Mouse (Mus musculus) embryonic facial prominence, embryonic 15.5 days (tissue): ENCODE data around the gene Hist1h2bl. TPM values are rescaled to one million over a fixed set of nuclear protein-coding genes. Genes with fewer than 3 reads are reported as not detected.
A peak's percentile ranks its signal among the peaks of the same experiment; 100 is the strongest.
"Not testable (repeated sequence)": the region's sequence is repeated elsewhere in the genome, so short reads cannot be mapped to it uniquely, and the experiment has no call there.

Experiments
- ATAC-seq: fragments of 200-750 bp; cut with Nextera tagmentation; 2 replicates; pipeline ENCODE4 v1.8.0; 2017; ENCODE audit warnings: low read depth, moderate TSS enrichment; ENCODE audit not compliant: insufficient number of reproducible peaks, low FRiP score, low TSS enrichment
- H3K27ac ChIP-seq: fragments of 300-500 bp; sonication (generic); replicated peaks from 2 replicates; pipeline ENCODE4 v1.5.1; 2015; ENCODE audit warnings: mild to moderate bottlenecking, inconsistent platforms
- H3K27me3 ChIP-seq: fragments of 300-500 bp; sonication (generic); 2 replicates; pipeline ENCODE4 v1.6.1; 2015; ENCODE audit warnings: inconsistent platforms
- H3K36me3 ChIP-seq: fragments of 300-500 bp; sonication (generic); 2 replicates; pipeline ENCODE4 v1.6.1; 2015; ENCODE audit warnings: mild to moderate bottlenecking, inconsistent platforms
- H3K4me1 ChIP-seq: fragments of 300-500 bp; sonication (generic); 2 replicates; pipeline ENCODE4 v1.6.1; 2015; ENCODE audit warnings: inconsistent platforms
- H3K4me2 ChIP-seq: fragments of 300-500 bp; sonication (generic); replicated peaks from 2 replicates; pipeline ENCODE4 v1.6.1; 2015; ENCODE audit warnings: mild to moderate bottlenecking, inconsistent platforms
- H3K4me3 ChIP-seq: fragments of 300-500 bp; sonication (generic); replicated peaks from 2 replicates; pipeline ENCODE4 v1.5.1; 2015; ENCODE audit warnings: mild to moderate bottlenecking, inconsistent platforms
- H3K9ac ChIP-seq: fragments of 300-500 bp; sonication (generic); 2 replicates; pipeline ENCODE4 v1.6.1; 2015; ENCODE audit warnings: inconsistent platforms
- H3K9me3 ChIP-seq: fragments of 300-500 bp; sonication (generic); replicated peaks from 2 replicates; pipeline ENCODE4 v1.6.1; 2016; ENCODE audit warnings: inconsistent platforms
- WGBS: fragments of 180-500 bp; shearing (Covaris S2); methylation state at CpG from one replicate; pipeline ENCODE4 v1.1.7; 2015; 5-methylcytosine and 5-hydroxymethylcytosine counted together
- polyA plus RNA-seq: library from polyadenylated mRNA; unstranded; fragments of >200 nt; fragmentation: Nextera tagmentation; extraction: Ambion mirVana; gene quantifications from 2 replicates; pipeline ENCODE4 v1.2.1, GENCODE M21; 2015

Hist1h2bl gene
- polyA plus RNA-seq, 1 experiment from 2014 or later = 2.0 TPM

- ATAC-seq = peak; percentile 96
- H3K9ac ChIP-seq = peak within 1 kb of the TSS; percentile 37
- peak within 1 kb of the TSS; percentile 43 for H3K4me3 ChIP-seq
- peak within 1 kb of the TSS; percentile 64 for H3K4me2 ChIP-seq
- WGBS = under 1% methylated on average over 37 of the region's 37 CpGs
- H3K27ac ChIP-seq = peak within 1 kb of the TSS; percentile 88
- H3K36me3 ChIP-seq, H3K9me3 ChIP-seq, H3K27me3 ChIP-seq: not testable (repeated sequence)
- H3K4me1 ChIP-seq = peaks cover 24% of the 10 kb centered on the region
Measured at GRCm38 (mm10) chr13:21721757-21722372, 5.9 kb upstream of the Hist1h2bl start, which contains the start of gene Hist1h2bm. Hist1h2bm (plus strand) TSS chr13:21722044.

GRCm38 (mm10) chr13:21721107-21721756 lies 5.3 kb upstream of the Hist1h2bl start:
- H3K4me3 ChIP-seq = peak overlapping the region; percentile 43
- H3K9ac ChIP-seq = peak overlapping the region; percentile 23; the same call in 1 of the 2 replicates
- not testable (repeated sequence) for ATAC-seq, H3K36me3 ChIP-seq, H3K9me3 ChIP-seq, H3K27me3 ChIP-seq
- peak overlapping the region; percentile 64 for H3K4me2 ChIP-seq
- peak overlapping the region; percentile 88 for H3K27ac ChIP-seq
- 2% methylated on average over 21 of the region's 44 CpGs for WGBS
- peaks cover 27% of the 10 kb centered on the region for H3K4me1 ChIP-seq

GRCm38 (mm10) chr13:21718381-21719080 lies 2.6 kb upstream of the Hist1h2bl start:
- peaks cover 36% of the 10 kb centered on the region for H3K4me1 ChIP-seq
- peak overlapping the region; percentile 44 for H3K4me3 ChIP-seq
- H3K9ac ChIP-seq = peak overlapping the region; percentile 31
- no peaks in the 10 kb centered on the region for H3K36me3 ChIP-seq
- H3K9me3 ChIP-seq = no peaks in the 10 kb centered on the region
- no peaks in the 10 kb centered on the region for H3K27me3 ChIP-seq
- H3K27ac ChIP-seq = peak overlapping the region; percentile 81
- no peak for ATAC-seq
- H3K4me2 ChIP-seq = peak overlapping the region; percentile 55
- 43% methylated on average over 4 of the region's 4 CpGs for WGBS

GRCm38 (mm10) chr13:21717397-21718357 lies 1.7 kb upstream of the Hist1h2bl start, which contains the start of gene Hist1h3h:
Hist1h3h (plus strand) TSS chr13:21717659.
- not testable (repeated sequence) for H3K36me3 ChIP-seq, H3K27me3 ChIP-seq, H3K9me3 ChIP-seq
- peak within 1 kb of the TSS; percentile 92 for H3K27ac ChIP-seq
- H3K4me2 ChIP-seq = peak within 1 kb of the TSS; percentile 69
- H3K9ac ChIP-seq = peak within 1 kb of the TSS; percentile 39
- WGBS = under 1% methylated on average over 28 of the region's 56 CpGs
- H3K4me1 ChIP-seq = peaks cover 35% of the 10 kb centered on the region
- peak within 1 kb of the TSS; percentile 44 for H3K4me3 ChIP-seq
- ATAC-seq = peak; percentile 65; the same call in 1 of the 2 replicates

GRCm38 (mm10) chr13:21716540-21717391 lies 823 bp upstream of the Hist1h2bl start:
- Histone ChIP-seq H3K4me1 (peaks cover 32% of the 10 kb centered on the region), H3K27ac (peak overlapping the region; percentile 92), H3K4me3 (peak overlapping the region; percentile 44), H3K4me2 (peak overlapping the region; percentile 69), H3K9ac (peak overlapping the region; percentile 39; the same call in 1 of the 2 replicates)
- not testable (repeated sequence) for H3K27me3 ChIP-seq, H3K36me3 ChIP-seq, H3K9me3 ChIP-seq
- peak; percentile 5; the same call in 1 of the 2 replicates for ATAC-seq
- WGBS = 0% methylated on average over 12 of the region's 38 CpGs

- no peak for ATAC-seq
- WGBS = under 1% methylated on average over 21 of the region's 22 CpGs
- H3K4me3 ChIP-seq = peak overlapping the region; percentile 44
- peak overlapping the region; percentile 35; the same call in 1 of the 2 replicates for H3K9ac ChIP-seq
- H3K36me3 ChIP-seq = no peaks in the 10 kb centered on the region
- H3K4me2 ChIP-seq = peak overlapping the region; percentile 77
- peaks cover 34% of the 10 kb centered on the region for H3K4me1 ChIP-seq
- no peaks in the 10 kb centered on the region for H3K9me3 ChIP-seq
- H3K27ac ChIP-seq = peak overlapping the region; percentile 91
- no peaks in the 10 kb centered on the region for H3K27me3 ChIP-seq
Measured at GRCm38 (mm10) chr13:21715131-21715863, 646 bp downstream of the Hist1h2bl start.

GRCm38 (mm10) chr13:21714725-21715124 lies 1.2 kb downstream of the Hist1h2bl start:
- Histone ChIP-seq H3K27ac (peak overlapping the region; percentile 91), H3K27me3 (no peaks in the 10 kb centered on the region), H3K9me3 (no peaks in the 10 kb centered on the region), H3K36me3 (no peaks in the 10 kb centered on the region), H3K4me1 (peaks cover 34% of the 10 kb centered on the region), H3K4me2 (peak overlapping the region; percentile 77), H3K9ac (0 out of 2 replicates have a peak overlapping the region, but pooled peaks have one; percentile 35), H3K4me3 (peak overlapping the region; percentile 44)
- 2% methylated on average over 7 of the region's 7 CpGs for WGBS
- no peak for ATAC-seq

GRCm38 (mm10) chr13:21711698-21712097 lies 4.2 kb downstream of the Hist1h2bl start:
- Histone ChIP-seq H3K4me1 (peaks cover 17% of the 10 kb centered on the region), H3K27me3 (no peaks in the 10 kb centered on the region), H3K4me3 (peak overlapping the region; percentile 76), H3K9ac (no peak overlapping the region), H3K27ac (no peak overlapping the region), H3K36me3 (no peaks in the 10 kb centered on the region), H3K4me2 (peak overlapping the region; percentile 56), H3K9me3 (no peaks in the 10 kb centered on the region)
- ATAC-seq = no peak
- 21% methylated on average over 4 of the region's 4 CpGs for WGBS

GRCm38 (mm10) chr13:21710821-21711525 lies 5.0 kb downstream of the Hist1h2bl start:
- Histone ChIP-seq H3K4me2 (peak overlapping the region; percentile 56), H3K9me3 (no peaks in the 10 kb centered on the region), H3K27ac (peak overlapping the region; percentile 35; the same call in 1 of the 2 replicates), H3K9ac (peak overlapping the region; percentile 26; the same call in 1 of the 2 replicates), H3K4me1 (peaks cover 16% of the 10 kb centered on the region), H3K27me3 (no peaks in the 10 kb centered on the region), H3K36me3 (no peaks in the 10 kb centered on the region), H3K4me3 (peak overlapping the region; percentile 76)
- 2% methylated on average over 22 of the region's 22 CpGs for WGBS
- peak; percentile 78 for ATAC-seq
